Comparison of ENCODE assay signal across 11 mouse cellular contexts in genomic region chr2:65294092-65294491, GRCm38 (mm10). TPM values are rescaled to one million over a fixed set of nuclear protein-coding genes. Genes with fewer than 3 reads are reported as not detected.
DNase-seq lines count a peak whose midpoint lies in the region; ATAC-seq lines count a peak whose summit lies in the region.
"Had no signal": no experiment of that assay in that cellular context is flagged by ENCODE, and none has a peak within 500 bp of the region (broad histone marks: within the 10 kb centered on the region; RNA-seq: fewer than 3 reads in every experiment).

No protein-coding gene starts in this region.

- ATAC-seq in granulocyte monocyte progenitor cell, adult 5-6 weeks (replicated peaks; ENCODE audit: poor library complexity, severe bottlenecking), result peak; percentile 42
- ATAC-seq: forebrain, embryonic 14.5 days; Patski had no signal

- DNase-seq in cerebellum, postnatal 10 days, result peak; percentile 16 to 18
- DNase-seq in cerebellum, adult 18-20 months, result no peak
- DNase-seq in lung, postnatal 10 days, result peak; percentile 15
- DNase-seq in lung, postnatal 14 days, result no peak
- peak; percentile 76 for DNase-seq in kidney, postnatal 36 days
- no peak for DNase-seq in embryo, embryonic 10.5 days (ENCODE audit: low spot score)
- no peak for DNase-seq in cerebellum, postnatal 36 days
- DNase-seq: cerebellum, adult 11-12 months had no signal

RNA-seq across cellular contexts. Expression of gene Cobll1, which starts 54.9 kb away (rescaled TPM):
- 2.9 and 3.6 TPM in 2 replicates for total RNA-seq in granulocyte monocyte progenitor cell, adult 5-6 weeks (2014; fragmentation: Nextera tagmentation)
- total RNA-seq in granulocyte monocyte progenitor cell, adult 5-6 weeks (2017), result 1.0 and 1.7 TPM in 2 replicates

Comparison
In these comparisons a context has a peak if more than half of its experiments do, and no peak if none do; other contexts are left out.
1. DNase-seq: peak in cerebellum, postnatal 10 days (2 of 2), lung, postnatal 10 days (single experiment) and kidney, postnatal 36 days (2 of 2); none in cerebellum, adult 18-20 months (0 of 2), lung, postnatal 14 days (single experiment), embryo, embryonic 10.5 days (single experiment) and cerebellum, postnatal 36 days (0 of 2).